28 mouse cellular contexts compared by ENCODE assay signal in the genomic region with DNA sequence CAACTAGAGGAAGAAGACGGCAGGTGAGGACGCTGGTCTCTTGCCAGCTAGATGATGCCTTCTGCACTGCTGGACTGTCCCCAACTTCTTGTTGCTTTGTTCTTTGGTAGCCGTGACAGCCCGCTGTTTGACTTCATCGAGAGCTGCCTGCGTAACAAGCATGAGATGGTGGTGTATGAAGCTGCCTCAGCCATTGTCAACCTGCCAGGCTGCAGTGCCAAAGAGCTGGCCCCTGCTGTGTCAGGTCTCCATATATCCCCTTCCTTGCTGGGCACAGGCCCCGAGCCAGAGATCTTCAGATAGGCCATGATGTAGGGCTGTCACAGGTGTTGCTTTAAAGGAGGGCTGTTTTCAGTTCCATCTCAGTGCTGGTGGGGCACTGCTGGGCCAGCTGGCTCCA. TPM values are rescaled to one million over a fixed set of nuclear protein-coding genes. Genes with fewer than 3 reads are reported as not detected.
A peak's percentile ranks its signal among the peaks of the same experiment; 100 is the strongest.
DNase-seq lines count a peak whose midpoint lies in the region; ATAC-seq and TF ChIP-seq lines count a peak whose summit lies in the region.
"Had no signal": no experiment of that assay in that cellular context is flagged by ENCODE, and none has a peak within 500 bp of the region (broad histone marks: within the 10 kb centered on the region; RNA-seq: fewer than 3 reads in every experiment).

No protein-coding gene starts in this region.

- no peaks in the 10 kb centered on the region for H3K27me3 ChIP-seq in hindbrain, postnatal 0 days (ENCODE audit: insufficient read depth, low read length)
- no peaks in the 10 kb centered on the region for H3K27me3 ChIP-seq in hindbrain, embryonic 12.5 days
- H3K27me3 ChIP-seq: embryonic facial prominence, embryonic 12.5 days; heart, embryonic 12.5 days; hindbrain, embryonic 15.5 days; intestine, embryonic 15.5 days; limb, embryonic 12.5 days; liver, embryonic 15.5 days; lung, embryonic 15.5 days; megakaryocyte, embryonic 14.5 days; midbrain, embryonic 13.5 days had no signal

- TF ChIP-seq CTCF in hindbrain, postnatal 0 days (IDR thresholded peaks at IDR 0.05; ENCODE audit: low read depth), result no peak

- H3K36me3 ChIP-seq in hindbrain, postnatal 0 days (ENCODE audit: insufficient read depth, low read length), result peaks cover 61% of the 10 kb centered on the region
- H3K36me3 ChIP-seq in hindbrain, embryonic 12.5 days, result peaks cover 90% of the 10 kb centered on the region

- H3K27ac ChIP-seq in hindbrain, postnatal 0 days, result peak overlapping the region; percentile 20; the same call in 1 of the 2 replicates
- no peak overlapping the region for H3K27ac ChIP-seq in hindbrain, embryonic 12.5 days
- H3K27ac ChIP-seq: embryonic facial prominence, embryonic 12.5 days; hindbrain, embryonic 15.5 days; intestine, embryonic 15.5 days; limb, embryonic 12.5 days; liver, embryonic 15.5 days; lung, embryonic 15.5 days; midbrain, embryonic 13.5 days had no signal

- H3K4me3 ChIP-seq in hindbrain, postnatal 0 days (ENCODE audit: low read length), result no peak overlapping the region
- H3K4me3 ChIP-seq in hindbrain, embryonic 12.5 days, result no peak overlapping the region
- H3K4me3 ChIP-seq: embryonic facial prominence, embryonic 12.5 days; heart, embryonic 12.5 days; hindbrain, embryonic 15.5 days; intestine, embryonic 15.5 days; limb, embryonic 12.5 days; liver, embryonic 15.5 days; lung, embryonic 15.5 days; megakaryocyte, embryonic 14.5 days; midbrain, embryonic 13.5 days had no signal

- no peaks in the 10 kb centered on the region for H3K9me3 ChIP-seq in hindbrain, postnatal 0 days (ENCODE audit: low read length)
- H3K9me3 ChIP-seq in hindbrain, embryonic 12.5 days (replicated peaks), result no peaks in the 10 kb centered on the region
- H3K9me3 ChIP-seq: embryonic facial prominence, embryonic 12.5 days; heart, embryonic 12.5 days; hindbrain, embryonic 15.5 days; intestine, embryonic 15.5 days; limb, embryonic 12.5 days; liver, embryonic 15.5 days; lung, embryonic 15.5 days; megakaryocyte, embryonic 14.5 days; midbrain, embryonic 13.5 days had no signal

- ATAC-seq in hindbrain, postnatal 0 days, result peak; percentile 64
- ATAC-seq in hindbrain, embryonic 12.5 days (ENCODE audit: low FRiP score), result no peak
- ATAC-seq: forebrain, embryonic 14.5 days; intestine, embryonic 15.5 days; midbrain, embryonic 13.5 days had no signal

- DNase-seq in hindbrain, postnatal 0 days (ENCODE audit: low spot score), result peak; percentile 68
- peak; percentile 73 for DNase-seq in cerebellum, adult 11 months
- DNase-seq in cerebellum, adult 9-10 months, result peak; percentile 83
- DNase-seq in cerebellum, postnatal 36 days, result peak; percentile 78 to 79
- no peak for DNase-seq in adrenal gland, adult (ENCODE audit: inconsistent age in 2 of 2, low spot score in 1 of 2)
- DNase-seq in kidney, adult 11 months, result no peak
- DNase-seq: adrenal gland, postnatal 36 days; gastrocnemius, postnatal 25 days; heart, adult 11 months; heart, postnatal 4 days; kidney, adult 9 months; kidney, postnatal 10 days; layer of hippocampus, adult 9-11 months; lung, postnatal 4 days; retina, postnatal 1 day; right cerebral cortex, postnatal 14 days; thymus, postnatal 4 days had no signal

- H3K4me2 ChIP-seq in hindbrain, postnatal 0 days (ENCODE audit: low read depth, low read length), result no peak overlapping the region
- H3K4me2 ChIP-seq in hindbrain, embryonic 12.5 days (replicated peaks), result no peak overlapping the region
- H3K4me2 ChIP-seq: embryonic facial prominence, embryonic 12.5 days; heart, embryonic 12.5 days; hindbrain, embryonic 15.5 days; intestine, embryonic 15.5 days; limb, embryonic 12.5 days; liver, embryonic 15.5 days; lung, embryonic 15.5 days; midbrain, embryonic 13.5 days had no signal

- 47% methylated on average over 7 of the region's 7 CpGs for WGBS in hindbrain, postnatal 0 days
- WGBS in hindbrain, embryonic 12.5 days, result 93% methylated on average over 7 of the region's 7 CpGs

- H3K9ac ChIP-seq in hindbrain, postnatal 0 days (replicated peaks; ENCODE audit: low read length), result no peak overlapping the region
- no peak overlapping the region for H3K9ac ChIP-seq in hindbrain, embryonic 12.5 days
- H3K9ac ChIP-seq: embryonic facial prominence, embryonic 12.5 days; heart, embryonic 12.5 days; hindbrain, embryonic 15.5 days; intestine, embryonic 15.5 days; limb, embryonic 12.5 days; liver, embryonic 15.5 days; lung, embryonic 15.5 days; midbrain, embryonic 13.5 days had no signal

- no peaks in the 10 kb centered on the region for H3K4me1 ChIP-seq in hindbrain, postnatal 0 days (ENCODE audit: insufficient read depth, low read length)
- peaks cover 2% of the 10 kb centered on the region for H3K4me1 ChIP-seq in hindbrain, embryonic 12.5 days

RNA-seq across cellular contexts. Expression of gene Copg1, which starts 6.3 kb away (rescaled TPM):
- total RNA-seq in hindbrain, postnatal 0 days (2014; rRNA removed), result 242 and 247 TPM in 2 replicates
- polyA plus RNA-seq in hindbrain, postnatal 0 days (2015; fragmentation: Nextera tagmentation; extraction: Ambion mirVana), result 200 and 216 TPM in 2 replicates
- 165 TPM in 2 replicates for polyA plus RNA-seq in hindbrain, embryonic 12.5 days (2016; fragmentation: Nextera tagmentation; extraction: Ambion mirVana)

RNA-seq across cellular contexts. Expression of gene Hmces, which starts 19.8 kb away (rescaled TPM):
- total RNA-seq in hindbrain, postnatal 0 days (2014; rRNA removed), result 21.1 and 22.5 TPM in 2 replicates
- polyA plus RNA-seq in hindbrain, postnatal 0 days (2015; fragmentation: Nextera tagmentation; extraction: Ambion mirVana), result 35.8 and 36.8 TPM in 2 replicates
- polyA plus RNA-seq in hindbrain, embryonic 12.5 days (2016; fragmentation: Nextera tagmentation; extraction: Ambion mirVana), result 43.7 and 45.2 TPM in 2 replicates

RNA-seq across cellular contexts. Expression of gene Cnbp, which starts 43.0 kb away (rescaled TPM):
- 196 and 209 TPM in 2 replicates for total RNA-seq in hindbrain, postnatal 0 days (2014; rRNA removed)
- 660 and 682 TPM in 2 replicates for polyA plus RNA-seq in hindbrain, postnatal 0 days (2015; fragmentation: Nextera tagmentation; extraction: Ambion mirVana)
- polyA plus RNA-seq in hindbrain, embryonic 12.5 days (2016; fragmentation: Nextera tagmentation; extraction: Ambion mirVana), result 793 and 799 TPM in 2 replicates

RNA-seq across cellular contexts. Expression of gene Isy1, which starts 55.3 kb away (rescaled TPM):
- total RNA-seq in hindbrain, postnatal 0 days (2014; rRNA removed), result 7.9 and 11.3 TPM in 2 replicates
- polyA plus RNA-seq in hindbrain, postnatal 0 days (2015; fragmentation: Nextera tagmentation; extraction: Ambion mirVana), result 27.4 and 31.5 TPM in 2 replicates
- polyA plus RNA-seq in hindbrain, embryonic 12.5 days (2016; fragmentation: Nextera tagmentation; extraction: Ambion mirVana), result 47.4 and 52.7 TPM in 2 replicates

RNA-seq across cellular contexts. Expression of gene Gm45140, which starts 58.3 kb away (rescaled TPM):
- 0.54 TPM in 1 of 2 replicates, not detected in the other for total RNA-seq in hindbrain, postnatal 0 days (2014; rRNA removed)
- 1.5 and 2.0 TPM in 2 replicates for polyA plus RNA-seq in hindbrain, postnatal 0 days (2015; fragmentation: Nextera tagmentation; extraction: Ambion mirVana)
- polyA plus RNA-seq in hindbrain, embryonic 12.5 days (2016; fragmentation: Nextera tagmentation; extraction: Ambion mirVana), result 4.1 and 5.0 TPM in 2 replicates

Comparison
In these comparisons a context has a peak if more than half of its experiments do, and no peak if none do; other contexts are left out.
1. DNase-seq: peak in hindbrain, postnatal 0 days (single experiment), cerebellum, adult 11 months (single experiment), cerebellum, adult 9-10 months (single experiment) and cerebellum, postnatal 36 days (2 of 2); none in adrenal gland, adult (0 of 2) and kidney, adult 11 months (single experiment).